Mouse (Mus musculus) CD4-positive naive resting alpha-beta T cell, adult 57 days (primary cell): ENCODE measurements around the gene D630003M21Rik. TPM values are rescaled to one million over a fixed set of nuclear protein-coding genes. Genes with fewer than 3 reads are reported as not detected.

Experiments used
- total RNA-seq: library from RNA; stranded (reverse); gene quantifications from one replicate; pipeline ENCODE4 v1.2.4, GENCODE M21; 2023

The D630003M21Rik gene
- not detected for total RNA-seq

GRCm38 (mm10) chr2:158228670-158229502 lies at the start of gene D630003M21Rik:
Gene D630003M21Rik, minus strand, starts transcription at chr2:158229222.

GRCm38 (mm10) chr2:158258005-158258418 lies 29.0 kb upstream of the D630003M21Rik start, which contains the start of gene Bpi:
Gene Bpi, plus strand, starts transcription at chr2:158258094.

DNA sequence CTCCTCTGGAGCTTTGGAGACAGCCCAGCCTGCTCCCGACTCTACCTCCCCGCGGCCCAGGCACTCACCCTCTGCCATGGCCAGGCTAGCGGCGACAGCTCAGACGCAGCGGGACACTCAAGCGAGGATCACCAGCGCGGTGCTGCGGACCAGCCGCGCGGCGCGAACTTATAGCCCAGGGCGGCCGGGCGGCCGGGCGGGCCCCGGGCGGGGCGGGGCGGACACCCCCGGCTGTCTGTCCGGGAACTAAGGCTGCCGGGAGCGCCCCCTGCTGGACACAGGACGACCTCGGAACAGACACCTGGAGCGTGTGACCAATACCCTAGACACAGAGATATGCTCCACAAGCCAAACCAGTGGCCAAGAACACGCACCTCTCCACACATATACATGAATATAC lies 82.8 kb downstream of the D630003M21Rik start, which contains the start of gene Tgm2:
TSS of gene Tgm2 (minus strand) at position 214 of the 400 bp plus-strand sequence.

Other genes starting within 250 kb of the D630003M21Rik start
- 28.2 TPM for gene Tti1, start 200.8 kb downstream of the D630003M21Rik start, total RNA-seq
- gene Rprd1b, start 200.7 kb downstream of the D630003M21Rik start, total RNA-seq = 35.8 TPM
- gene Tgm2, start 82.8 kb downstream of the D630003M21Rik start, total RNA-seq = 15.5 TPM
- not detected for gene Bpi, start 28.9 kb upstream of the D630003M21Rik start, total RNA-seq
- gene Lbp, start 77.3 kb upstream of the D630003M21Rik start, total RNA-seq = 1.5 TPM
- gene Snhg11, start 146.4 kb upstream of the D630003M21Rik start, total RNA-seq = not detected
- 73.8 TPM for gene Ralgapb, start 180.6 kb upstream of the D630003M21Rik start, total RNA-seq